Mouse (Mus musculus): ENCODE data around the gene Traf3ip3. TPM values are rescaled to one million over a fixed set of nuclear protein-coding genes. Genes with fewer than 3 reads are reported as not detected.

Gene Traf3ip3
- polyA plus RNA-seq, 1 experiment from 2014 or later, result 3.0 TPM

DNA sequence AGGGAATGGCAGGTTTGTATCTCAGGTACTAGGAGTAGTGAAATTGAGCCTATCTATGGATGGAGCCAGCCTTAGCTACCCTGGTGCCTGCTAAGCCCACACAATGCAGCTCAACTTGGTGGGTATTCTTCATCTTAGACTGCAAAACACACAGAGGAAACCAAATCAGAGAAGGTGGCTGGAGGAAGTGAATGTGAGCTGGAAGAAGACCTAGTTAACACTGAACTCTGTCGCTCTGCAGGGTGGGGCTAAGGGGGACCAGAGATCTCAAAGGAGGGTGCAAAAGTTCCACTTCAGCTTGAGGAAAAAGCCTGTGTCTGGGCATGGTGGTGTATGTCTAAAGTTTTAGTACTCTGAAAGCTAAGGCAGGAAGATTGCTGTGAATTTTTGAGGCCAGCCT, 41.9 kb downstream of the Traf3ip3 start:
- TF ChIP-seq CTCF (IDR thresholded peaks at IDR 0.05) (no peak), EP300 (IDR thresholded peaks at IDR 0.05) (no peak)
- Histone ChIP-seq H3K9me3 (ENCODE audit: low read length) (no peaks in the 10 kb centered on the region), H3K27ac (ENCODE audit: low read length) (0 out of 2 replicates have a peak overlapping the region, but pooled peaks have one; percentile 40), H3K4me2 (replicated peaks; ENCODE audit: low read depth, low read length) (no peak overlapping the region), H3K36me3 (ENCODE audit: insufficient read depth, low read length) (no peaks in the 10 kb centered on the region), H3K9ac (replicated peaks; ENCODE audit: low read depth) (no peak overlapping the region), H3K4me3 (ENCODE audit: low read depth, low read length) (no peak overlapping the region), H3K4me1 (ENCODE audit: insufficient read depth, low read depth, low read length) (peaks cover 14% of the 10 kb centered on the region; the same call in 1 of the 2 replicates), H3K27me3 (replicated peaks; ENCODE audit: insufficient read depth, low read length) (no peaks in the 10 kb centered on the region)
- WGBS, result 59% methylated on average over 1 of the region's 1 CpGs
- ATAC-seq (no peak), DNase-seq (ENCODE audit: low spot score) (no peak)

DNA sequence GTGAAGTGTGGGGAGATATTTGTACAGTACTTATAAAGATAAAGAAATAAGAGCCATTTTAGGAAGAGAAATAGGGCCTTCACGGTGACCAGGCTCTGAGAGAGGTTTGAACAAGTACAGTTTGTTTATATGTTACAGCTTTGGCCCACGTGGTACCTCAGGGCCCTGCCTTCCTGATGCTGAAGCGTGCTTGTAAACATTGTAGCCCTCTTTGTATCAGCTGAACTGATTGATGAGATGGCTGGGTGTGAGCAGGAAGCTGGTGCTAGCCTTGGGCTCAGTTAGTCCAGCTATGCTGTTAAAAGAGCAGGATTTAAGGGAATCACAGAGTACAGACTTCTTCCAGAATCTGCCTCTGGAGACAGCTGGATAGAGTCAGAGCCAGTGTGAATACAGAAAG, 42.3 kb downstream of the Traf3ip3 start:
- H3K4me2 ChIP-seq (replicated peaks; ENCODE audit: low read depth, low read length), result no peak overlapping the region
- H3K27ac ChIP-seq (ENCODE audit: low read length), result no peak overlapping the region
- no peak overlapping the region for H3K4me3 ChIP-seq (ENCODE audit: low read depth, low read length)
- DNase-seq (ENCODE audit: low spot score) (peak; percentile 49), ATAC-seq (peak; percentile 69; the same call in 1 of the 2 replicates)
- peaks cover 14% of the 10 kb centered on the region; the same call in 1 of the 2 replicates for H3K4me1 ChIP-seq (ENCODE audit: insufficient read depth, low read depth, low read length)
- H3K9ac ChIP-seq (replicated peaks; ENCODE audit: low read depth), result no peak overlapping the region
- H3K27me3 ChIP-seq (replicated peaks; ENCODE audit: insufficient read depth, low read length), result no peaks in the 10 kb centered on the region
- WGBS, result 9% methylated on average over 3 of the region's 3 CpGs
- H3K36me3 ChIP-seq (ENCODE audit: insufficient read depth, low read length), result no peaks in the 10 kb centered on the region
- no peaks in the 10 kb centered on the region for H3K9me3 ChIP-seq (ENCODE audit: low read length)
- TF ChIP-seq CTCF (IDR thresholded peaks at IDR 0.05) (no peak), EP300 (IDR thresholded peaks at IDR 0.05) (no peak)

DNA sequence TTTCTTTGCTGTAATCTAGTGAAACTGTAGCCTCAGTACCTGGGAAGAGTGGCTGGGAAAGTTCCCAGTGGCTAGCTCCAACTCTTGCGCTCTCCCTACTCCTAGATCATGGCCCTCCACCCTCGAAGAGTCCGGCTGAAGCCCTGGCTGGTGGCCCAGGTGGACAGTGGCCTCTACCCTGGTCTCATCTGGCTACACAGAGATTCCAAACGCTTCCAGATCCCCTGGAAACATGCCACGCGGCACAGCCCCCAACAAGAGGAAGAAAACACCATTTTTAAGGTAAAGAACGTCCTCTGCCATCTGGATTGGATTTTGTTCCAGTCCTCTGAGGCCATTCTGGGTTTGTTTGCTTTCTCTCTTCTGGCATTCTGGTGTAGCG, 44.4 kb downstream of the Traf3ip3 start:
- Histone ChIP-seq H3K36me3 (ENCODE audit: insufficient read depth, low read length) (no peaks in the 10 kb centered on the region), H3K27ac (ENCODE audit: low read length) (no peak overlapping the region), H3K9ac (replicated peaks; ENCODE audit: low read depth) (no peak overlapping the region), H3K4me1 (ENCODE audit: insufficient read depth, low read depth, low read length) (peaks cover 14% of the 10 kb centered on the region; the same call in 1 of the 2 replicates), H3K27me3 (replicated peaks; ENCODE audit: insufficient read depth, low read length) (peaks cover 15% of the 10 kb centered on the region; the same call in 1 of the 2 replicates), H3K9me3 (ENCODE audit: low read length) (no peaks in the 10 kb centered on the region), H3K4me3 (ENCODE audit: low read depth, low read length) (no peak overlapping the region), H3K4me2 (replicated peaks; ENCODE audit: low read depth, low read length) (no peak overlapping the region)
- WGBS, result 69% methylated on average over 8 of the region's 8 CpGs
- DNase-seq (ENCODE audit: low spot score) (no peak), ATAC-seq (no peak)
- TF ChIP-seq CTCF (IDR thresholded peaks at IDR 0.05), result no peak
- TF ChIP-seq EP300 (IDR thresholded peaks at IDR 0.05), result no peak

- H3K4me2 ChIP-seq (replicated peaks; ENCODE audit: low read depth, low read length), result no peak overlapping the region
- H3K27me3 ChIP-seq (replicated peaks; ENCODE audit: insufficient read depth, low read length), result peaks cover 15% of the 10 kb centered on the region; the same call in 1 of the 2 replicates
- no peak for DNase-seq (ENCODE audit: low spot score)
- no peak overlapping the region for H3K27ac ChIP-seq (ENCODE audit: low read length)
- ATAC-seq, result no peak
- no peak overlapping the region for H3K9ac ChIP-seq (replicated peaks; ENCODE audit: low read depth)
- WGBS, result 57% methylated on average over 15 of the region's 15 CpGs
- no peaks in the 10 kb centered on the region for H3K36me3 ChIP-seq (ENCODE audit: insufficient read depth, low read length)
- no peak for TF ChIP-seq EP300 (IDR thresholded peaks at IDR 0.05)
- TF ChIP-seq CTCF (IDR thresholded peaks at IDR 0.05), result no peak
- no peaks in the 10 kb centered on the region for H3K9me3 ChIP-seq (ENCODE audit: low read length)
- no peak overlapping the region for H3K4me3 ChIP-seq (ENCODE audit: low read depth, low read length)
- peaks cover 14% of the 10 kb centered on the region; the same call in 1 of the 2 replicates for H3K4me1 ChIP-seq (ENCODE audit: insufficient read depth, low read depth, low read length)
Measured at GRCm38 (mm10) chr1:193156316-193157110, 45.0 kb downstream of the Traf3ip3 start.

DNA sequence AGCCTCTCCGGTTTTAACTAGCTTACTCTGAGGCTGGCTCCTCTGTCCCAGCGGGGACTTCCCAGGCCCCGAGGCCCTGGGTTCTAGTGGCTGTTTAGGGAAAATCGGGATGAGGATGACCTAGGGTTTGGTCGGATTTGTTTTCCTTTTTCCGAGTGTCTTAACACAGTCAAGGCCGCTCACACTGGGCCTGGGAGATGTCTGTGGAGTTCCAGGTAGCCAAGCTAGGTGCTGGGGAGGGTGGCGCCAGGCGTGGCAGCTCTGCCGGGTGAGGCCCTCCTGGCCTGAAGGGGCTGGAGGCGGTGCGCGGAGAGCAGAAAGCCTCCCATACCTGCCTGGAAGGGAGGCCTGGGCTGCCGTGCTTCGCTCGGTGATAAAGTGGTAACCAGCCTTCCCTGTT, 47.9 kb downstream of the Traf3ip3 start:
- Histone ChIP-seq H3K36me3 (ENCODE audit: insufficient read depth, low read length) (no peaks in the 10 kb centered on the region), H3K27ac (ENCODE audit: low read length) (peak overlapping the region; percentile 72), H3K4me1 (ENCODE audit: insufficient read depth, low read depth, low read length) (no peaks in the 10 kb centered on the region), H3K9me3 (ENCODE audit: low read length) (no peaks in the 10 kb centered on the region), H3K4me2 (replicated peaks; ENCODE audit: low read depth, low read length) (peak overlapping the region; percentile 55), H3K27me3 (replicated peaks; ENCODE audit: insufficient read depth, low read length) (peaks cover 15% of the 10 kb centered on the region; the same call in 1 of the 2 replicates), H3K9ac (replicated peaks; ENCODE audit: low read depth) (peak overlapping the region; percentile 24), H3K4me3 (ENCODE audit: low read depth, low read length) (peak overlapping the region; percentile 43)
- 28% methylated on average over 16 of the region's 16 CpGs for WGBS
- ATAC-seq (peak; percentile 69), DNase-seq (ENCODE audit: low spot score) (peak; percentile 48)
- no peak for TF ChIP-seq CTCF (IDR thresholded peaks at IDR 0.05)

DNA sequence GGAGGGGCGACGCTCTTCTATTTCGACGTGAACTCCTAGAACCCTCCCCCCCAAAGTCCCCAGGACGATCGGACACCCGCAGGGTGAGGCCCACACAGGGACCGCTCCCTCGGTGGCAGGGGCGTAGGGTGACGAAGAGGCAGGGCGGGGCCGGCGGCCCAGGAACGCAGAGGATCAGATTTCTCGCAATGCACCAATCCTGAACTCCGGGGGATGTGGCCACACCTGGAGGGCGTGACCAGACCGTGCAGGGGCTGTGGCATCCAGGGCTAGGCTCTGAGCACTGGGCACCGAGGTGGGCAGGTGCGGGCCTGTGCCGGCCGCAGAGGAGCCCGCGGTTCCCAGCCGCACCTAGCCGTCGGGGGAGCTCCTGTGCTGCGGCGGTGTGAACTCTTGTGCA, 48.6 kb downstream of the Traf3ip3 start, which contains the start of gene Irf6:
Irf6 (plus strand) TSS at position 240 of the 400 bp plus-strand sequence.
- DNase-seq (ENCODE audit: low spot score), result peak; percentile 93
- TF ChIP-seq EP300 (IDR thresholded peaks at IDR 0.05) (no peak), CTCF (IDR thresholded peaks at IDR 0.05) (no peak)
- Histone ChIP-seq H3K4me3 (ENCODE audit: low read depth, low read length) (peak within 1 kb of the TSS; percentile 43), H3K4me2 (replicated peaks; ENCODE audit: low read depth, low read length) (peak within 1 kb of the TSS; percentile 55), H3K27ac (ENCODE audit: low read length) (peak within 1 kb of the TSS; percentile 72), H3K36me3 (ENCODE audit: insufficient read depth, low read length) (no peaks in the 10 kb centered on the region), H3K27me3 (replicated peaks; ENCODE audit: insufficient read depth, low read length) (peaks cover 15% of the 10 kb centered on the region; the same call in 1 of the 2 replicates), H3K9ac (replicated peaks; ENCODE audit: low read depth) (peak within 1 kb of the TSS; percentile 24), H3K9me3 (ENCODE audit: low read length) (no peaks in the 10 kb centered on the region), H3K4me1 (ENCODE audit: insufficient read depth, low read depth, low read length) (no peaks in the 10 kb centered on the region)
- 4% methylated on average over 29 of the region's 30 CpGs for WGBS
- ATAC-seq, result peak; percentile 97

Measured in lung, postnatal 0 days (tissue).